8 mouse cellular contexts compared by ENCODE assay signal in the genomic region with DNA sequence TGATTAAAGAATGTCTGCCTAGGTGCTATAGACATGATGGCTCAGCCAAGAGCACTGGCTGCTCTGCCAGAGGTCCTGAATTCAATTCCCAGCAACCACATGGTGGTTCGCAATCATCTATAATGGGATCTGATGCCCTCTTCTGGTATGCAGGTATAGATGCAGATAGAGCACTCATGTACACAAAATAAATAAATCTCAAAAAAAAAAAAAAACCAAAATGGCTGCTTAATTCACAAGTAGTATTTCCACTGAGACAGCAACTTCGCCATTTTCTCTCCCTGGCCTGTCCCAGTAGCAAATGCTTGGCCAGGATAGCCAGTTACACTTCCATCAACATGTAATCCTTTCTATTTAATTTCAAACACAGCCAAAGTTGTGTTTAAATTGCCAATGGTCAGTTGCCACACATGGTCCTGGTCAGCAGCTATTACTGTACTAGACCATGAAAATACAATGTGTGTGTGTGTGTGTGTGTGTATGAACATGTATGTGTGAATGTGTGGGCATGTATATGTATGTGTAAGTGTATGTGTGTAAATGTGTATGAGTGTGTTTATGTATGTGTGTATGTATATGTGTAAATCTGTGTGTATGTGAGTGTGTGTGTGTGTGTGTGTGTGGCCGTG. TPM values are rescaled to one million over a fixed set of nuclear protein-coding genes. Genes with fewer than 3 reads are reported as not detected.
DNase-seq lines count a peak whose midpoint lies in the region; ATAC-seq and TF ChIP-seq lines count a peak whose summit lies in the region.

No protein-coding gene starts in this region.

- ATAC-seq in intestine, embryonic 16.5 days: no peak
- no peak for ATAC-seq in neural tube, embryonic 12.5 days (ENCODE audit: low FRiP score, low read depth)

- no peaks in the 10 kb centered on the region for H3K4me1 ChIP-seq in intestine, embryonic 16.5 days (ENCODE audit: control insufficient read depth, insufficient read depth, low read length)
- 0 out of 2 replicates have a peak, but pooled peaks cover 4% of the 10 kb centered on the region for H3K4me1 ChIP-seq in neural tube, embryonic 12.5 days

- WGBS in intestine, embryonic 16.5 days: 75% methylated on average over 3 of the region's 3 CpGs
- WGBS in neural tube, embryonic 12.5 days: 78% methylated on average over 3 of the region's 3 CpGs

- H3K36me3 ChIP-seq in intestine, embryonic 16.5 days (ENCODE audit: control insufficient read depth, insufficient read depth, low read length): no peaks in the 10 kb centered on the region
- 0 out of 2 replicates have a peak, but pooled peaks cover 4% of the 10 kb centered on the region for H3K36me3 ChIP-seq in neural tube, embryonic 12.5 days

- peak; percentile 49 for TF ChIP-seq CTCF in layer of hippocampus, adult 2 months (conservative IDR thresholded peaks at IDR 0.05)

- no peak for DNase-seq in layer of hippocampus, adult 2 months (ENCODE audit: low spot score in 2 of 2)
- DNase-seq in layer of hippocampus, postnatal 14 days (ENCODE audit: low spot score in 2 of 2): no peak
- DNase-seq in c-Kit-positive CD71-positive TER-119-negative erythroid progenitor cells, embryonic 14.5 days (ENCODE audit: low read depth): peak; percentile 14
- no peak for DNase-seq in left cerebral cortex, postnatal 4 days
- no peak for DNase-seq in testis, postnatal 10 days (ENCODE audit: low spot score)
- no peak for DNase-seq in gastrocnemius, postnatal 14 days

- no peaks in the 10 kb centered on the region for H3K27me3 ChIP-seq in intestine, embryonic 16.5 days (replicated peaks; ENCODE audit: control insufficient read depth, insufficient read depth, low read length)
- no peaks in the 10 kb centered on the region for H3K27me3 ChIP-seq in neural tube, embryonic 12.5 days (replicated peaks)

- H3K9ac ChIP-seq in intestine, embryonic 16.5 days (ENCODE audit: low read depth, low read length): peak overlapping the region; percentile 79; the same call in 1 of the 2 replicates
- H3K9ac ChIP-seq in neural tube, embryonic 12.5 days: no peak overlapping the region

- H3K4me2 ChIP-seq in intestine, embryonic 16.5 days (ENCODE audit: low read depth, low read length): peak overlapping the region; percentile 73
- H3K4me2 ChIP-seq in neural tube, embryonic 12.5 days (replicated peaks): peak overlapping the region; percentile 83

- peak overlapping the region; percentile 87 for H3K4me3 ChIP-seq in layer of hippocampus, adult 2 months
- H3K4me3 ChIP-seq in intestine, embryonic 16.5 days (ENCODE audit: low read length): peak overlapping the region; percentile 74
- peak overlapping the region; percentile 71 for H3K4me3 ChIP-seq in neural tube, embryonic 12.5 days

- no peak overlapping the region for H3K27ac ChIP-seq in layer of hippocampus, adult 2 months
- no peak overlapping the region for H3K27ac ChIP-seq in intestine, embryonic 16.5 days (ENCODE audit: low read length)
- H3K27ac ChIP-seq in neural tube, embryonic 12.5 days: no peak overlapping the region

- peaks cover 2% of the 10 kb centered on the region; the same call in 1 of the 2 replicates for H3K9me3 ChIP-seq in intestine, embryonic 16.5 days (ENCODE audit: control insufficient read depth, low read length)
- no peaks in the 10 kb centered on the region for H3K9me3 ChIP-seq in neural tube, embryonic 12.5 days

- intact Hi-C loops in left cerebral cortex, postnatal 4 days (cut with DNase I): no loop called here
- intact Hi-C loops in gastrocnemius, postnatal 14 days (cut with DNase I; ENCODE audit: low total_unique reads): no loop called here

RNA-seq across cellular contexts. Expression of a gene that starts 1.0 kb away (rescaled TPM):
- total RNA-seq in layer of hippocampus, adult 2 months (2021): 1 to 10 TPM; 3.8 to 4.6 TPM
- total RNA-seq in layer of hippocampus, postnatal 14 days (2021): 1 to 10 TPM; 3.8 to 4.6 TPM
- polyA plus RNA-seq in intestine, embryonic 16.5 days (2015; fragmentation: Nextera tagmentation; extraction: Ambion mirVana): 4.1 and 4.2 TPM in 2 replicates
- polyA plus RNA-seq in neural tube, embryonic 12.5 days (2016; fragmentation: Nextera tagmentation; extraction: Ambion mirVana): 3.9 and 4.2 TPM in 2 replicates
- total RNA-seq in left cerebral cortex, postnatal 4 days (2021): 1 to 10 TPM; 3.6 to 3.9 TPM
- 1 to 10 TPM; 7.2 to 8.4 TPM for total RNA-seq in gastrocnemius, postnatal 14 days (2021)
